Mouse (Mus musculus) E14TG2a.4 (cell line): ENCODE data around the gene Bbx.

Experiments used
- CTCF ChIP-seq: conservative IDR thresholded peaks from 2 replicates; pipeline ENCODE4 v1.5.1; 2014; ENCODE audit warnings: low read length
- NANOG ChIP-seq: IDR thresholded peaks from 2 replicates; pipeline ENCODE4 v1.6.1; 2014; ENCODE audit warnings: borderline replicate concordance, low read length, mixed read lengths

DNA sequence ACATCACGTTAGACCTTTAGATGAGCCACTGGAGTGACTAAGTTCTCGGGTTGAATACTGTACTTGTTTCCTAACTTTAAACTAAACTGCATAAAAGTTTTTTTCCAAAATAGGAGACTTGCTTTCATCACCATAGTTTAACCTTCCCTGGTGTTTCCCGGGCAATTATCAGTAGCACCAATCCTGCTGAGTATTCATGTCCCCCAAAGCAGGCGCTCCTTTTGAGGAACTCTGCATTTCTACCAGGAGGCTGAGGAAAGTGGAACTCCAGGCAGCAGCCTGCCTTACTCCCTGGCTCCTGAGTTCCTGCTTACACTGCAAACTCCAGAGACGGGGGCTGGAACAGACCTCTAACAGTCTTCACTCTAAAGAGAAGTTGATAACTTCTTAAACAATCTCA, 65.6 kb downstream of the Bbx start:
- TF ChIP-seq CTCF (no peak), NANOG (no peak)
